In the genomic region with DNA sequence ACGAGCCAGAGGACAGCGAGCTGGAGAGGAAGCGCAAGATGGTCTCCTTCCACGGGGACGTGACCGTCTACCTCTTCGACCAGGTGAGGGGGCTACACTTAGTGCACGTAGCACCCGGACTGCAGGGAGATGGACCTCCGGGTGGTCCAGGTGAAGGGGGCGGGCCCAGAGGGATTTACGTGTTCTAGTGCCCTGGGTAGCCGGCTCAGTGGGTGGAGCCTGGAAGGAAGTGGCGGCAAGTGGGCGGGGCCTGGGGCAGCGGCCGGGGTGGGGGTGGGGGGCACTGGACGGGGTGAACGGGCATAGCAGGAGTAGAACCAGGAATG, we compare ENCODE assay signal across 9 mouse cellular contexts. TPM values are rescaled to one million over a fixed set of nuclear protein-coding genes. Genes with fewer than 3 reads are reported as not detected.
DNase-seq lines count a peak whose midpoint lies in the region; ATAC-seq and TF ChIP-seq lines count a peak whose summit lies in the region.
"Had no signal": no experiment of that assay in that cellular context is flagged by ENCODE, and none has a peak within 500 bp of the region (broad histone marks: within the 10 kb centered on the region; RNA-seq: fewer than 3 reads in every experiment).

No protein-coding gene starts in this region.

- no peak for TF ChIP-seq CTCF in bone marrow, adult 2 months (IDR thresholded peaks at IDR 0.05; ENCODE audit: control insufficient read depth, insufficient read depth, low read length)
- TF ChIP-seq CTCF in small intestine, adult 2 months (IDR thresholded peaks at IDR 0.05; ENCODE audit: extremely low read depth, insufficient read length, insufficient replicate concordance, low read depth, low read length), result no peak

- no peak overlapping the region for H3K27ac ChIP-seq in heart, embryonic 14.5 days (replicated peaks in 1 of 2; ENCODE audit: control insufficient read depth in 1 of 2, insufficient read depth in 1 of 2, low read depth in 2 of 2, low read length in 2 of 2)
- no peak overlapping the region for H3K27ac ChIP-seq in bone marrow, adult 2 months (ENCODE audit: control insufficient read depth, insufficient read depth, low read depth, low read length, poor library complexity)
- no peak overlapping the region for H3K27ac ChIP-seq in hindbrain, embryonic 15.5 days (replicated peaks)
- H3K27ac ChIP-seq in liver, embryonic 12.5 days, result no peak overlapping the region
- H3K27ac ChIP-seq in small intestine, adult 2 months (ENCODE audit: insufficient read depth, low read depth, low read length), result peak overlapping the region; percentile 16; the same call in 1 of the 2 replicates

- H3K4me2 ChIP-seq in heart, embryonic 14.5 days (ENCODE audit: low read length), result peak overlapping the region; percentile 83
- peak overlapping the region; percentile 53 for H3K4me2 ChIP-seq in hindbrain, embryonic 15.5 days
- H3K4me2 ChIP-seq in liver, embryonic 12.5 days, result peak overlapping the region; percentile 84

- DNase-seq in heart, adult 8-10 months (ENCODE audit: low spot score), result no peak
- no peak for DNase-seq in left cerebral cortex, postnatal 14 days (ENCODE audit: low spot score in 2 of 2)
- no peak for DNase-seq in ovary, postnatal 36 days (ENCODE audit: low spot score)

- H3K9me3 ChIP-seq in heart, embryonic 14.5 days (ENCODE audit: control insufficient read depth, low read length), result no peaks in the 10 kb centered on the region
- no peaks in the 10 kb centered on the region for H3K9me3 ChIP-seq in hindbrain, embryonic 15.5 days
- no peaks in the 10 kb centered on the region for H3K9me3 ChIP-seq in liver, embryonic 12.5 days (replicated peaks)

- peaks cover 69% of the 10 kb centered on the region for H3K27me3 ChIP-seq in heart, embryonic 14.5 days (ENCODE audit: control insufficient read depth, insufficient read depth, low read length)
- no peaks in the 10 kb centered on the region for H3K27me3 ChIP-seq in hindbrain, embryonic 15.5 days
- peaks cover 76% of the 10 kb centered on the region for H3K27me3 ChIP-seq in liver, embryonic 12.5 days (replicated peaks)
- H3K27me3 ChIP-seq in small intestine, adult 2 months (ENCODE audit: control insufficient read depth, insufficient read depth, low read length), result peaks cover 8% of the 10 kb centered on the region

- 2% methylated on average over 19 of the region's 19 CpGs for WGBS in heart, embryonic 14.5 days
- 2% methylated on average over 19 of the region's 19 CpGs for WGBS in bone marrow, adult 2 months
- 5% methylated on average over 19 of the region's 19 CpGs for WGBS in hindbrain, embryonic 15.5 days
- WGBS in liver, embryonic 12.5 days (ENCODE audit: insufficient replicate concordance), result 2% methylated on average over 19 of the region's 19 CpGs
- WGBS in small intestine, adult 2 months, result 2% methylated on average over 19 of the region's 19 CpGs

- no peak for ATAC-seq in heart, embryonic 14.5 days (ENCODE audit: insufficient number of reproducible peaks, insufficient read depth, low FRiP score, low read depth)
- ATAC-seq in hindbrain, embryonic 15.5 days (ENCODE audit: low FRiP score, low read depth), result no peak
- no peak for ATAC-seq in liver, embryonic 12.5 days

- H3K36me3 ChIP-seq in heart, embryonic 14.5 days (ENCODE audit: control insufficient read depth, insufficient read depth, low read length), result no peaks in the 10 kb centered on the region
- H3K36me3 ChIP-seq in hindbrain, embryonic 15.5 days, result peaks cover 64% of the 10 kb centered on the region
- no peaks in the 10 kb centered on the region for H3K36me3 ChIP-seq in liver, embryonic 12.5 days
- H3K36me3 ChIP-seq in small intestine, adult 2 months (ENCODE audit: control insufficient read depth, insufficient read depth, low read length), result no peaks in the 10 kb centered on the region

- peaks cover 4 to 18% of the 10 kb centered on the region in 2 experiments; a peak in 3 of 4 replicates for H3K4me1 ChIP-seq in heart, embryonic 14.5 days (ENCODE audit: control insufficient read depth in 2 of 2, insufficient read depth in 2 of 2, low read length in 2 of 2)
- peaks cover 3% of the 10 kb centered on the region for H3K4me1 ChIP-seq in bone marrow, adult 2 months (ENCODE audit: control insufficient read depth, insufficient read depth, low read length)
- H3K4me1 ChIP-seq in hindbrain, embryonic 15.5 days (replicated peaks), result peaks cover 26% of the 10 kb centered on the region
- H3K4me1 ChIP-seq in liver, embryonic 12.5 days, result peaks cover 50% of the 10 kb centered on the region
- peaks cover 22% of the 10 kb centered on the region for H3K4me1 ChIP-seq in small intestine, adult 2 months (ENCODE audit: control insufficient read depth, insufficient read depth, insufficient read length, low read length)

- H3K9ac ChIP-seq in heart, embryonic 14.5 days (ENCODE audit: low read length), result peak overlapping the region; percentile 63
- H3K9ac ChIP-seq in hindbrain, embryonic 15.5 days, result peak overlapping the region; percentile 30; the same call in 1 of the 2 replicates
- peak overlapping the region; percentile 49 for H3K9ac ChIP-seq in liver, embryonic 12.5 days

- H3K4me3 ChIP-seq in heart, embryonic 14.5 days (ENCODE audit: control insufficient read depth in 1 of 2, insufficient read depth in 1 of 2, low read depth in 1 of 2, low read length in 2 of 2), result peak overlapping the region; percentile 43 to 45
- peak overlapping the region; percentile 69 for H3K4me3 ChIP-seq in bone marrow, adult 2 months (replicated peaks; ENCODE audit: control insufficient read depth, low read depth, low read length)
- peak overlapping the region; percentile 19 for H3K4me3 ChIP-seq in hindbrain, embryonic 15.5 days
- peak overlapping the region; percentile 57 for H3K4me3 ChIP-seq in liver, embryonic 12.5 days
- peak overlapping the region; percentile 74 for H3K4me3 ChIP-seq in small intestine, adult 2 months (ENCODE audit: low read depth, low read length)
- H3K4me3 ChIP-seq: myocyte had no signal

- intact Hi-C loops in left cerebral cortex, postnatal 14 days (cut with DNase I), result no loop called here

- no peak for TF ChIP-seq POLR2A in bone marrow, adult 2 months (IDR thresholded peaks at IDR 0.05; ENCODE audit: borderline replicate concordance, control insufficient read depth, low read depth, low read length)
- no peak for TF ChIP-seq POLR2A in small intestine, adult 2 months (IDR thresholded peaks at IDR 0.05; ENCODE audit: low read depth, low read length)

RNA-seq across cellular contexts. Expression of gene Sult2b1, which starts 14.0 kb away (rescaled TPM):
- 0.30 and 0.81 TPM in 2 replicates for polyA plus RNA-seq in heart, embryonic 14.5 days (2014; fragmentation: Nextera tagmentation; extraction: Ambion mirVana)
- not detected for total RNA-seq in heart, adult 8-10 months (2022)
- 2.4 TPM in 1 of 2 replicates, not detected in the other for polyA plus RNA-seq in bone marrow, adult 2 months (2011; ENCODE audit: insufficient read depth, insufficient read length, low replicate concordance, missing spikeins)
- polyA plus RNA-seq in hindbrain, embryonic 15.5 days (2015; fragmentation: Nextera tagmentation; extraction: Ambion mirVana), result 6.3 TPM in 2 replicates
- polyA plus RNA-seq in liver, embryonic 12.5 days (2016; fragmentation: Nextera tagmentation; extraction: Ambion mirVana), result 0.77 and 0.81 TPM in 2 replicates
- polyA plus RNA-seq in small intestine, adult 2 months (2012; rRNA removed), result 139 and 454 TPM in 2 replicates
- 10 to 100 TPM in 1 of 2 experiments, 1 to 10 TPM in 1; 10.0 to 13.0 TPM for total RNA-seq in left cerebral cortex, postnatal 14 days (2021)

RNA-seq across cellular contexts. Expression of gene Lmtk3, which starts 14.9 kb away (rescaled TPM):
- polyA plus RNA-seq in heart, embryonic 14.5 days (2014; fragmentation: Nextera tagmentation; extraction: Ambion mirVana), result 0.31 and 1.1 TPM in 2 replicates
- under 1 TPM in 1 of 4 experiments, not detected in 3; 0.22 TPM for total RNA-seq in heart, adult 8-10 months (2022)
- not detected in 2 replicates for polyA plus RNA-seq in bone marrow, adult 2 months (2011; ENCODE audit: insufficient read depth, insufficient read length, low replicate concordance, missing spikeins)
- 20.1 and 24.8 TPM in 2 replicates for polyA plus RNA-seq in hindbrain, embryonic 15.5 days (2015; fragmentation: Nextera tagmentation; extraction: Ambion mirVana)
- 0.10 and 0.32 TPM in 2 replicates for polyA plus RNA-seq in liver, embryonic 12.5 days (2016; fragmentation: Nextera tagmentation; extraction: Ambion mirVana)
- 1.9 and 2.1 TPM in 2 replicates for polyA plus RNA-seq in small intestine, adult 2 months (2012; rRNA removed)
- total RNA-seq in left cerebral cortex, postnatal 14 days (2021), result 100 to 1,000 TPM; 261 to 275 TPM

RNA-seq across cellular contexts. Expression of gene Cyth2, which starts 15.9 kb away (rescaled TPM):
- polyA plus RNA-seq in heart, embryonic 14.5 days (2014; fragmentation: Nextera tagmentation; extraction: Ambion mirVana), result 88.6 and 89.7 TPM in 2 replicates
- 10 to 100 TPM; 54.0 to 65.5 (median 62.1) TPM for total RNA-seq in heart, adult 8-10 months (2022)
- polyA plus RNA-seq in bone marrow, adult 2 months (2011; ENCODE audit: insufficient read depth, insufficient read length, low replicate concordance, missing spikeins), result 30.7 and 64.7 TPM in 2 replicates
- polyA plus RNA-seq in hindbrain, embryonic 15.5 days (2015; fragmentation: Nextera tagmentation; extraction: Ambion mirVana), result 271 and 286 TPM in 2 replicates
- 47.1 and 54.2 TPM in 2 replicates for polyA plus RNA-seq in liver, embryonic 12.5 days (2016; fragmentation: Nextera tagmentation; extraction: Ambion mirVana)
- polyA plus RNA-seq in small intestine, adult 2 months (2012; rRNA removed), result 19.2 and 51.4 TPM in 2 replicates
- 100 to 1,000 TPM; 227 to 229 TPM for total RNA-seq in left cerebral cortex, postnatal 14 days (2021)

RNA-seq across cellular contexts. Expression of gene Kcnj14, which starts 26.1 kb away (rescaled TPM):
- 0.26 and 0.78 TPM in 2 replicates for polyA plus RNA-seq in heart, embryonic 14.5 days (2014; fragmentation: Nextera tagmentation; extraction: Ambion mirVana)
- 1 to 10 TPM in 3 of 4 experiments, under 1 TPM in 1; 0.87 to 6.1 (median 3.1) TPM for total RNA-seq in heart, adult 8-10 months (2022)
- 2.6 TPM in 1 of 2 replicates, not detected in the other for polyA plus RNA-seq in bone marrow, adult 2 months (2011; ENCODE audit: insufficient read depth, insufficient read length, low replicate concordance, missing spikeins)
- polyA plus RNA-seq in hindbrain, embryonic 15.5 days (2015; fragmentation: Nextera tagmentation; extraction: Ambion mirVana), result 1.1 and 1.6 TPM in 2 replicates
- polyA plus RNA-seq in liver, embryonic 12.5 days (2016; fragmentation: Nextera tagmentation; extraction: Ambion mirVana), result 0.27 and 0.50 TPM in 2 replicates
- polyA plus RNA-seq in small intestine, adult 2 months (2012; rRNA removed), result 0.08 and 0.28 TPM in 2 replicates
- total RNA-seq in left cerebral cortex, postnatal 14 days (2021), result 1 to 10 TPM; 1.8 to 1.9 TPM

RNA-seq across cellular contexts. Expression of gene Grwd1, which starts 32.3 kb away (rescaled TPM):
- polyA plus RNA-seq in heart, embryonic 14.5 days (2014; fragmentation: Nextera tagmentation; extraction: Ambion mirVana), result 33.5 and 36.2 TPM in 2 replicates
- 10 to 100 TPM; 10.2 to 16.0 (median 13.6) TPM for total RNA-seq in heart, adult 8-10 months (2022)
- polyA plus RNA-seq in bone marrow, adult 2 months (2011; ENCODE audit: insufficient read depth, insufficient read length, low replicate concordance, missing spikeins), result 6.9 and 13.9 TPM in 2 replicates
- polyA plus RNA-seq in hindbrain, embryonic 15.5 days (2015; fragmentation: Nextera tagmentation; extraction: Ambion mirVana), result 41.8 and 43.1 TPM in 2 replicates
- polyA plus RNA-seq in liver, embryonic 12.5 days (2016; fragmentation: Nextera tagmentation; extraction: Ambion mirVana), result 61.4 and 67.0 TPM in 2 replicates
- polyA plus RNA-seq in small intestine, adult 2 months (2012; rRNA removed), result 8.5 and 10.1 TPM in 2 replicates
- 10 to 100 TPM; 21.0 to 22.2 TPM for total RNA-seq in left cerebral cortex, postnatal 14 days (2021)

Comparison
In these comparisons a context has a peak if more than half of its experiments do, and no peak if none do; other contexts are left out.
1. H3K4me3 ChIP-seq: peak in every context shown above with its lines; median percentile 74 in small intestine, adult 2 months; 69 in bone marrow, adult 2 months; 57 in liver, embryonic 12.5 days; 44 in heart, embryonic 14.5 days; 19 in hindbrain, embryonic 15.5 days.
2. RNA of gene Sult2b1, which starts 14.0 kb away (polyA plus RNA-seq): 139 to 454 TPM in small intestine, adult 2 months; 6.3 TPM in hindbrain, embryonic 15.5 days, 0.77 to 0.81 TPM in liver, embryonic 12.5 days, 2.4 TPM in bone marrow, adult 2 months and 0.30 to 0.81 TPM in heart, embryonic 14.5 days; every median in the first group is over 10 times any median in the second.
3. Peak in every context shown above with its lines, with median percentiles within 50 percentile points of each other: H3K4me2 ChIP-seq and H3K9ac ChIP-seq.